Mouse (Mus musculus) liver, embryonic 13.5 days (tissue): ENCODE measurements around the gene Arhgap31. TPM values are rescaled to one million over a fixed set of nuclear protein-coding genes. Genes with fewer than 3 reads are reported as not detected.
"Not testable (repeated sequence)": the region's sequence is repeated elsewhere in the genome, so short reads cannot be mapped to it uniquely, and the experiment has no call there.

Experiments used
- ATAC-seq: fragments of 200-750 bp; cut with Nextera tagmentation; 2 replicates; pipeline ENCODE4 v1.8.0; 2017; ENCODE audit warnings: low read depth, mild to moderate bottlenecking, moderate number of reproducible peaks, moderate library complexity
- DNase-seq: peaks from one replicate; pipeline ENCODE4 v3.0.0; 2022
- H3K27ac ChIP-seq: fragments of 300-500 bp; sonication (generic); 2 replicates; pipeline ENCODE4 v1.5.1; 2015; ENCODE audit warnings: moderate library complexity, mild to moderate bottlenecking, inconsistent platforms
- H3K27me3 ChIP-seq: fragments of 300-500 bp; sonication (generic); 2 replicates; pipeline ENCODE4 v1.6.1; 2015; ENCODE audit warnings: mild to moderate bottlenecking, inconsistent platforms
- H3K36me3 ChIP-seq: fragments of 300-500 bp; sonication (generic); 2 replicates; pipeline ENCODE4 v1.6.1; 2015; ENCODE audit warnings: mild to moderate bottlenecking, inconsistent platforms
- H3K4me1 ChIP-seq: fragments of 300-500 bp; sonication (generic); replicated peaks from 2 replicates; pipeline ENCODE4 v1.6.1; 2015; ENCODE audit warnings: inconsistent platforms
- H3K4me2 ChIP-seq: fragments of 300-500 bp; sonication (generic); 2 replicates; pipeline ENCODE4 v1.6.1; 2015; ENCODE audit warnings: inconsistent platforms, mild to moderate bottlenecking, moderate library complexity
- H3K4me3 ChIP-seq: fragments of 300-500 bp; sonication (generic); replicated peaks from 2 replicates; pipeline ENCODE4 v1.5.1; 2015; ENCODE audit warnings: mild to moderate bottlenecking, inconsistent platforms
- H3K9ac ChIP-seq: fragments of 300-500 bp; sonication (generic); 2 replicates; pipeline ENCODE4 v1.6.1; 2015; ENCODE audit warnings: mild to moderate bottlenecking, inconsistent platforms
- H3K9me3 ChIP-seq: fragments of 300-500 bp; sonication (generic); replicated peaks from 2 replicates; pipeline ENCODE4 v1.6.1; 2016; ENCODE audit warnings: inconsistent platforms
- WGBS: fragments of 180-500 bp; shearing (Covaris S2); methylation state at CpG from one replicate; pipeline ENCODE4 v1.1.7; 2015; ENCODE audit not compliant: insufficient replicate concordance; 5-methylcytosine and 5-hydroxymethylcytosine counted together
- polyA plus RNA-seq: library from polyadenylated mRNA; unstranded; fragments of >200 nt; fragmentation: Nextera tagmentation; extraction: Ambion mirVana; gene quantifications from 2 replicates; pipeline ENCODE4 v1.2.1, GENCODE M21; 2015

Arhgap31 gene
- polyA plus RNA-seq, 1 experiment from 2014 or later: 1.2 TPM

DNA sequence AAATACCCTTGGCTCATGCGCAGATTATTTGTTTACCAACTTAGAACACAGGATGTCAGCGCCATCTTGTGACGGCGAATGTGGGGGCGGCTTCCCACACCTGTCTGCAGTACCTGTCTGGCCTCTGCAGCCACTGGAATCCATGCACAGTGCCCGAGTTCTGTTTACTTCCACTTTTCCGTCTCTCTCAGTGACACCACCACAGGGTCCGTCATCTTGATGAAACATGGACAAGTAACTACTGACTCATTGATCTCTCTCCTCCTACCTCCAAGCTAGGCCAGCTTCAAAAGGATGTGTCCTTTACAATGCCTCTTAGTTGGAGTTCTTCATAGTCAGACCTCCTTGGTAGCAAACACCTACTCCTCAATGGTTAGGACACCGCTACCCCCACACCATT lies 8.3 kb upstream of the Arhgap31 start:
- Histone ChIP-seq H3K27me3 (peaks cover 19% of the 10 kb centered on the region; the same call in 1 of the 2 replicates), H3K27ac (no peak overlapping the region), H3K4me3 (no peak overlapping the region), H3K36me3 (no peaks in the 10 kb centered on the region), H3K4me1 (no peaks in the 10 kb centered on the region), H3K4me2 (no peak overlapping the region), H3K9ac (no peak overlapping the region), H3K9me3 (no peaks in the 10 kb centered on the region)
- no peak for ATAC-seq
- WGBS: 77% methylated on average over 9 of the region's 9 CpGs
- DNase-seq: no peak

DNA sequence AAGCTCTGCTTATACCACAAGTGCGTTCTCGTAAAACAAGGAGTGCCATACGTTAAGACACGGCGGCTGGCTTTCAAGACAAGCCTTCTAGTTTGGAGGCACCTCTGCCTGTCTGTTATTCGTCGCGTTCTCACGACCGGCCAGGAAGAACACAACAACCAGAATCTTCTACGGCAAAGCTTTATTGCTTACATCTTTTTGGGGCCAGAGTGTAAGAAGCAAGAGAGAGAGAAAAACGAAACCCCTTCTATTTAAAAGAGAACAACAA lies 1.1 kb upstream of the Arhgap31 start:
- not testable (repeated sequence) for DNase-seq, H3K9me3 ChIP-seq, H3K36me3 ChIP-seq, ATAC-seq, H3K9ac ChIP-seq
- peaks cover 19% of the 10 kb centered on the region; the same call in 1 of the 2 replicates for H3K4me1 ChIP-seq
- peak overlapping the region; percentile 63; the same call in 1 of the 2 replicates for H3K4me3 ChIP-seq
- H3K4me2 ChIP-seq: peak overlapping the region; percentile 80
- peak overlapping the region; percentile 61; the same call in 1 of the 2 replicates for H3K27ac ChIP-seq
- peaks cover 50% of the 10 kb centered on the region for H3K27me3 ChIP-seq
- WGBS: 48% methylated on average over 11 of the region's 12 CpGs

DNA sequence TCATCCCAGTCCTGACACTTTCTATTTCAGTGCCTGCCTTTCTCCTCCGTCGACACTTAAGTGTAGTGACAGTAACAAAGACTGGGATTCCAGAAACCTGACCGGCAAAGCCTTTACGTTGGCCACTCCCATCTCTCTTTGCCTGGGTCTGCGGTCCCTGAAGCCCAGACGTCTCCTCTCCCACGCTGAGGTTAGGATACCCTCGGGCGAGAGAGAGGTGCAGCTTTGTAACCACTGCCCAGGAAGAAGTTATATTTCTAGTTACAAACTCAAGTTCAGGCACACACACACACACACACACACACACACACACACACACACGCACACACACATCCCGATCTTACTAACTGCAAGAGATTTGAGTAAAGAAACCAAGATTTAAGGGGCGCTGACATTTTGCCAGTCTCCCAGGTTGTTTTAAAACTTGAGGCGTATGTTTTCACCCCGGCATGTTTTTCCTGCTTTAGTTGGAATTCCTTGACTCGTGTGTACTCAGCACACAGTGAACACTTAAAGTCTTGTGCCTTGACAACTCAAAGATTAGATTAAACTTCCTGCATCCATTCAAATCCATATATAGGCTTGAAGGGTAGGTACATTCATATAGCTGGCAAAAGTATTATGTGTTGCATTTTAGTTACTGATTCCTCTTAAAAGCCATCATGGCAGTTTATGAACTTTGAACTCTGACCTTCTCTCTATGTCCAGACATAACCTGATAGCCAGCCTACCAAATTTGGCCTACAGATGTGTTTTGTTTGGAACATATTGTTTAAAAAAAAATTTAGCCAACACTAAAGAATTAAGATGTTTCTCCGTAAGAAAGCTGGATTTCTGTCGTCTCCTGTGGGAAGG lies 557 bp upstream of the Arhgap31 start:
- H3K4me1 ChIP-seq: peaks cover 19% of the 10 kb centered on the region; the same call in 1 of the 2 replicates
- H3K27ac ChIP-seq: peak overlapping the region; percentile 61
- DNase-seq (no peak), ATAC-seq (peak; percentile 35)
- H3K9ac ChIP-seq: peak overlapping the region; percentile 67
- H3K4me2 ChIP-seq: peak overlapping the region; percentile 80
- no peaks in the 10 kb centered on the region for H3K9me3 ChIP-seq
- WGBS: 19% methylated on average over 17 of the region's 17 CpGs
- H3K36me3 ChIP-seq: no peaks in the 10 kb centered on the region
- peak overlapping the region; percentile 63 for H3K4me3 ChIP-seq
- H3K27me3 ChIP-seq: peaks cover 56% of the 10 kb centered on the region

DNA sequence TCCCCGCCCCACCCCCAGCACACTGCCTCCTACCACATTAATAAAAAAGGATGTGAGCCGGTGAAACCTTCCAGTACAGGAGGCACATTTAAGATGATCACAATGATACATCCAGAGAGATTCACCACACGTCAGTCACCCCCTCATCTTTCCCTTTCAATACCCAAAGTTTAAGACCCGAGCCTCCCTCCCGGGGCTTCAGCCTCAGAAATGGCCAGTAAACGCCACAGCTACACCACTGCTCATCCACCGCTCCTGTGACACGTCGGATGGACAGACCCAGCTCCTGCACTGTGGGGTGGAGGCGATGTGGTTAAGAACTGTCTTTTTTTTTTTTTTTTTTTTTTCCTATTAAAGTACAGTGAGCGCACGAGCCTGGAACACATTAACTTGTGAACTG lies 969 bp downstream of the Arhgap31 start:
- H3K36me3 ChIP-seq: no peaks in the 10 kb centered on the region
- no peaks in the 10 kb centered on the region for H3K9me3 ChIP-seq
- peaks cover 19% of the 10 kb centered on the region; the same call in 1 of the 2 replicates for H3K4me1 ChIP-seq
- H3K27me3 ChIP-seq: peaks cover 67% of the 10 kb centered on the region
- WGBS: 7% methylated on average over 12 of the region's 12 CpGs
- H3K9ac ChIP-seq: peak overlapping the region; percentile 67
- DNase-seq (no peak), ATAC-seq (no peak)
- H3K27ac ChIP-seq: 0 out of 2 replicates have a peak overlapping the region, but pooled peaks have one; percentile 61
- peak overlapping the region; percentile 80 for H3K4me2 ChIP-seq
- H3K4me3 ChIP-seq: peak overlapping the region; percentile 63

DNA sequence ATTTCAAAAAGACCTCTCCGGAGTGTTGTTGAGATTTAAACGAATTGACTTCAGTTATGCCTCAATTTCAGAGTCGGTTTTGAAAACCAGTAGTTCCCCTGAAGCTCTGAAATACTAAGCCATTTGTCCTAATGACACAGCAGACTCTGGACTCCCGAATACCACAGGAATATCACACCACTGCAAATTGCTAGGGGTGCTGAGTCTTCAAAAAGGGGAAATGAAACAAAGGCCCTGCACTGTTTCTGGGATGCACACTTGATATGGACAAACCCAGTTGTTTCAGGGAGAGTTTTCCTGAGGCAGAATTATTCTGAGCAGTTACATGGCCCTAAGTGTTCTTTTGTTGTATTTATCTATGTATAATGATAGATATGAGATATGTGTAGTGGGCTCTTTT lies 1.8 kb downstream of the Arhgap31 start:
- Histone ChIP-seq H3K9ac (no peak overlapping the region), H3K27me3 (peaks cover 72% of the 10 kb centered on the region), H3K4me1 (peaks cover 19% of the 10 kb centered on the region; the same call in 1 of the 2 replicates), H3K36me3 (no peaks in the 10 kb centered on the region), H3K27ac (no peak overlapping the region), H3K4me3 (peak overlapping the region; percentile 63; the same call in 1 of the 2 replicates), H3K4me2 (0 out of 2 replicates have a peak overlapping the region, but pooled peaks have one; percentile 2), H3K9me3 (no peaks in the 10 kb centered on the region)
- 23% methylated on average over 4 of the region's 4 CpGs for WGBS
- DNase-seq: no peak
- no peak for ATAC-seq

DNA sequence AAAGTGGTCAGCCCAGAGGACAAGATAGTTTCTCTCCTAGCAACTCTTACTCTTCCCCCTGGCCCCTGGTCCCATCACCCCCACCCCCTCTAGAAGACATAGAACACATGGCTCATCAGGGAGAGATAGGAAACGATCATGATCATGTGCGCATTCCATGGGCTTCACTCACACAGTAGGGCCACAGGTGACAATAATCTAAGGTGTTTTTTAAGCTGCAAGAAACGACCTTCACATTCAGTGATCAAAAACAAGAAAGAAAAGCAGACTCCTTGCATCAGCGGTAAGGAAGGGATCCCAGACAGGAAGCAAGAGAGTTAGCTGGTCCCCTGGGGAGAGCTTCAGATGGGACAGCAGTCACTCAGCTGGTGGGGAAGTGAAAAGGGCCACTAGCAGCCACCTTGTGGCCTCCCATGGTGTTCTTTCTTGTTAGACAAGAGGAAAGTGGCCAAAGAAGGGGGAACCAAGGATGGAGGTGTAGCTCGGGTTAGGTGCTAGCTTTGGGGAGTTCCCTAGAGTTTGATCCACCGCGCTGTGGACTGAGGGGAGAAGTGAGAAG lies 4.0 kb downstream of the Arhgap31 start:
- H3K4me1 ChIP-seq: peaks cover 19% of the 10 kb centered on the region; the same call in 1 of the 2 replicates
- no peak for DNase-seq
- 48% methylated on average over 7 of the region's 7 CpGs for WGBS

DNA sequence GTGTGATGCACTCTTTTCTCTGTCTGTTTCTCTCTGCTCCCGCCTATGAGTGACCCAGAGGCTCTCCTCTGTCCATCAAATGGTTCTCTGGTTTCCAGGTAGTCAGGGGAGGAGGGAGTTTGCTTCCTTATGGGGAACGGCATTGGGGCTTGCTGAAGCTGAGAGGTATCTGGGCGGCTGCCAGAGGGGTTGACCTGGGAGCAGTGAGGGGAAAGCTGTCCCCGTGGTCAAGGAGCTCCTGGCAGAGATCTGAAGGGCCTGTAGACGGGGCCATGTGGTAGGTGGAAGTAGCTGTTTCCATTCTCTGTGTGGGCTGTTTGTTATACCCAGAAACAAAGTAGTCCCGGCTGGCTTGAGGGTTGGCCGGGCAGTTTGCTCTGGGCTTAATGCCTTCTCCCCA lies 6.3 kb downstream of the Arhgap31 start:
- no peak for ATAC-seq
- no peak overlapping the region for H3K4me3 ChIP-seq

More for the DNA sequence above, 4.0 kb downstream of the Arhgap31 start:
- Histone ChIP-seq H3K4me3 (no peak overlapping the region), H3K9ac (no peak overlapping the region), H3K27ac (no peak overlapping the region), H3K9me3 (no peaks in the 10 kb centered on the region), H3K4me2 (no peak overlapping the region), H3K27me3 (peaks cover 80% of the 10 kb centered on the region), H3K36me3 (no peaks in the 10 kb centered on the region)
- ATAC-seq: no peak

DNA sequence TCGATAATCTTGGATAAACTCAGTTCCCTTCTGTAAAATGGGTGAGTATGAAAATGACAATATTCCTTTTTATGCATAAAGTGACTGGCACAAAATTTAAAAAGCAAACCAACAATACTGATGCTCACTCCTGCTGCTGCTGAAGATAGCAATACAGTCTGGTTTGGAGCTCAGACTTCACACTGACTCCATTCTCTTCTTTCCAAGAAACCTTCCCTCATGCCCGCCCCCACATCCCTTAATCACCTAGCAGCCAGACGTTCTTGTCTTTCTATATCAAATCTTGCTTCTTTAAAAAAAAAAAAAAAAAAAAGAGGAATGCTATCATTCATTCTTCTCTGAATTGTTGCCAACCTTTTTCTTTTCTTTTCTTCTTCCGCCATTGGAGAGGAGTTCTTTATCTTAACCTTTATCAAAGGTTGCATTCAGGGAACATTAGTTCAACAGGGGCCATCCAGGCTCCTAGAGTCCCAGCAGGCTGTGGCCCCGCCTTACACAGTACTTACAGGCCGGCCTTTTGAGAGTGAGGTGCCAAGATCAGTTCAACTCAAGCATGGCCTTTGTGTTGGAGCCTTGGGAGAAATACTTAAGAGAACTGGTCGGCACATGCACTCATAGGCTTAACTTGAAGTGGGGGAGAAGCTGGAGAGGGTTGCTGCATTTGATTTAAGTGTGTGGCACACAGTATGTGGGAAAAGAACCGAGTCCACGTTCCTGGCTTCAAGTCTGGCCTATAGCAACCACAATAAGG lies 7.4 kb downstream of the Arhgap31 start:
- peaks cover 50% of the 10 kb centered on the region for H3K27me3 ChIP-seq
- H3K4me2 ChIP-seq: no peak overlapping the region
- no peak for ATAC-seq
- H3K9ac ChIP-seq: no peak overlapping the region
- H3K9me3 ChIP-seq: no peaks in the 10 kb centered on the region
- peaks cover 5% of the 10 kb centered on the region; the same call in 1 of the 2 replicates for H3K4me1 ChIP-seq
- H3K27ac ChIP-seq: no peak overlapping the region
- 45% methylated on average over 9 of the region's 9 CpGs for WGBS
- no peaks in the 10 kb centered on the region for H3K36me3 ChIP-seq
- DNase-seq: no peak
- H3K4me3 ChIP-seq: no peak overlapping the region

More for the DNA sequence above, 6.3 kb downstream of the Arhgap31 start:
- Histone ChIP-seq H3K4me2 (no peak overlapping the region), H3K36me3 (no peaks in the 10 kb centered on the region), H3K27me3 (peaks cover 61% of the 10 kb centered on the region), H3K9me3 (no peaks in the 10 kb centered on the region), H3K4me1 (peaks cover 5% of the 10 kb centered on the region; the same call in 1 of the 2 replicates), H3K9ac (no peak overlapping the region), H3K27ac (no peak overlapping the region)
- 53% methylated on average over 7 of the region's 7 CpGs for WGBS
- DNase-seq: no peak

DNA sequence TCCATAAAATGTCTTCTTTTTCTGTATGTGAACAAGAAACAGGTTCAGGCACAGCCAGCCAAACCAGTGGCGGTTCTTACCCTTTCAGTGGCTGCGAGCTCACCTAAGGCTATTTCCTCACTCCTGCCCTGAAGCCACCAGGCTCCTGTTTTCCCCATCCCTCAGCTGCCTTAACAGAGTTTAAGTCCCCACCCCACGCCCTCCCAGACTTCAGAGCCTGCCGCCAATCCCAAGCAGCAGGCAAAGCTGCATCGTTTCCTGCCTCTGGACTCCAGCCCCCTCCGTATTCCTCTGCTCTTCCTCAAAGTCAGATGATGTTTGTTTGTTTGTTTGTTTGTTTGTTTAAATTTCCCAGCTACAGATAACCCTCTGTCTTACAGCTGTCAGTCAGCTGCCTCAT lies 9.6 kb downstream of the Arhgap31 start:
- H3K4me2 ChIP-seq: no peak overlapping the region
- H3K36me3 ChIP-seq: no peaks in the 10 kb centered on the region
- DNase-seq: no peak
- peaks cover 5% of the 10 kb centered on the region; the same call in 1 of the 2 replicates for H3K4me1 ChIP-seq
- no peaks in the 10 kb centered on the region for H3K9me3 ChIP-seq
- no peak overlapping the region for H3K9ac ChIP-seq
- H3K27ac ChIP-seq: no peak overlapping the region
- H3K4me3 ChIP-seq: no peak overlapping the region
- ATAC-seq: no peak
- H3K27me3 ChIP-seq: peaks cover 31% of the 10 kb centered on the region; the same call in 1 of the 2 replicates
- 45% methylated on average over 6 of the region's 6 CpGs for WGBS

DNA sequence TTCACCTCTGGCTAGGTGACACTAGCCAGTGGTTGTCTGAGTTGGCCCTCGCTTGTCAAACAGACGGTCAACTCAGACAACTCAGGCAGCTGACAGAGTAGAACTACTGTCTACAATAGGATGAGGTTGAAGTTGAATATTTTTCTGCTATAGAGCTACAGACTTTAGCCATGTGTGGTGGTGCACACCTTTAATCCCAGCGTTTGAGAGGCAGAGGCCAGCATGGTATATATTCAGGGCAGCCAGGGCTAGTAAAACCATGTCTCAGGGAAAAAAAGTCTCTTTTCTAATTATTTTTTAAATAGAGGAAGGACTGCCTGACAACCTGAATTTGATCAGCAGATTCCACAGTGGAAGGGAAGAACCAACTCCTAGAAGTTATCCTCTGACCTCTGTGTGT lies 10.8 kb downstream of the Arhgap31 start:
- 62% methylated on average over 3 of the region's 3 CpGs for WGBS
- H3K4me3 ChIP-seq: no peak overlapping the region
- DNase-seq: no peak
- H3K27ac ChIP-seq: no peak overlapping the region
- no peak overlapping the region for H3K9ac ChIP-seq
- H3K4me2 ChIP-seq: 0 out of 2 replicates have a peak overlapping the region, but pooled peaks have one; percentile 12
- H3K9me3 ChIP-seq: no peaks in the 10 kb centered on the region
- peaks cover 5% of the 10 kb centered on the region; the same call in 1 of the 2 replicates for H3K4me1 ChIP-seq
- peaks cover 23% of the 10 kb centered on the region; the same call in 1 of the 2 replicates for H3K27me3 ChIP-seq
- no peak for ATAC-seq
- H3K36me3 ChIP-seq: no peaks in the 10 kb centered on the region
